Mouse (Mus musculus) liver, adult 2 months (tissue): ENCODE data around the gene Psors1c2.

Experiments used
- CTCF ChIP-seq: fragments of 200-500 bp; IDR thresholded peaks from 2 replicates; pipeline ENCODE4 v1.5.1; 2011; ENCODE audit warnings: low read depth, low read length, control low read depth
- POLR2A ChIP-seq: fragments of 200-500 bp; IDR thresholded peaks from 2 replicates; pipeline ENCODE4 v1.6.1; 2011; ENCODE audit warnings: low read length, control low read depth; ENCODE audit not compliant: insufficient read depth; ENCODE audit errors: extremely low read depth

DNA sequence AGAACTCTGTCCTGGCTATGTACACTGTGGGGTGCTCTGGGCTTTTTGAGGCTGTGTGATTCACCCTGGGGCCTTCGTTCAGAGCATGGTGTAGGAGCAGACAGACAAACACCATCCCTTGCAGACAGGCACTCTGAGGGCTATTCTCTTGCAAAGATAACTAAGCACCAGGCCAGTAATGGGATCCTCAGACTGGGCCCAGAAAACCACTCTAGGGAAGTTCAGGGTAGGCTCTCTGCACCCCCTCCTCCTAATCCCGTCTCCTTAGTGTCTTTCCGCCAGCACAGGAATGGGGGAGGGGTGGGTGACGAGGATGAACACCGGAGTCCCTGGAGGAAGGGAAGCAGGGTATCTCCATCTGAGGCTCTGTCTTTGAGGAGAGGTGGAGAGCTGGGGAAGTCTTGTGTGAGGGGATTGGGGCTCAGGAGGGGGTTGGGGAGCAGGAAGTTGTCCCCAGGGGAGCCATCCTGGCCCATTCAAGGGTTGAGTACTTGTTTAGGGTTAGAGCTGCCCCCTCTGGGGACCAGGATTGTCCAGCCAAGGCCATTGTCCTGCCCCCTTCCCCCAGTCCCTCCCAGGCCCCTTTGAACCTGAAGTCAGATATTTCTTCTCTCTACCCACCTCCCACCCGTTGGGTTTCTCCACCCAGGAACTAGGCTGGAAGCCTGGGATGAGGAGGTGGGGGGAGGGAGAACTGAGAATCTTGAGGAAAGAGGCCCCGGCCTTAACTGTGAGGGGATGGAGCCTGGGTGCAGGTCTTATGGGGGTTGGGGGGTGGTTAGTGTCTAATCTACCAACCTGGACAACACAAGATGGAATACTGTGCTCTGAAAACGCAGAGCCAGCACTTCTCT, 28.1 kb upstream of the Psors1c2 start:
- TF ChIP-seq POLR2A (no peak), CTCF (no peak)
